Mouse (Mus musculus): Measurements from ENCODE around the gene Fxr1.
"Not testable (repeated sequence)": the region's sequence is repeated elsewhere in the genome, so short reads cannot be mapped to it uniquely, and the experiment has no call there.

The Fxr1 gene

DNA sequence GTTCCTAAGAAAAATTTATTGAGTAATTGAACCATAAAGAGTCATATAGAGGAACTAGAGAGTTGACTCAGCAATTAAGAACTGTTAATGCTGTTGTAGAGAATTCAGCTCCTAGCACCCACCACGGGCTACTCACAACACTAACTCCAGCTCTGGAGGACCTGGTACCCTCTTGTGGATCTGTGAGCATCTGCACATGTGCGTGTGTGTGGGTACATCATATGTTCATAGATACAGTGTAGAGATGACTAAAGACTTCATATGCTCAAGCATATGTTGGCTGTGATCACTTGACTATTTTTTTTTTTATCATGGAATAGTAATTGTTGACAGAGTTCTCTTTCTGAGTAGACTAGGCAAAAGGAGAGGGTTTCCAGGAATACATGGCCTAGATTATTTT lies 42.6 kb downstream of the Fxr1 start:
- no peak for DNase-seq

DNA sequence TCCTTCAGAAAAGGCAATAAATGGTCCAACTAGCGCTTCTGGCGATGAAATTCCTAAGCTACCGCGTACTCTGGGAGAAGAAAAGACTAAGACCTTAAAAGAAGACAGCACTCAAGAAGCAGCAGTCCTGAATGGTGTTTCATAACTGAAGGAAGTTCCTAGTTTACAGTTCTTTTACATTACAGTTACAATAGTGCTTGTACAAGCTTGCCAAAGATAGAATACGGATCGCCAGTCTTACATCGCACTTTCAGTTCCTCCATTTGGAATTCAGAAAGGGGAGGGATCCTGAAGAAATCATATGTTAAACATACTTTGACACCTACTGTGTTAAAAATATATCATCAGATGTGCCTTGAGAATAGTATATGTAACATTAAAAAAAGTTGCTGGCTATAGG lies 49.2 kb downstream of the Fxr1 start:
- DNase-seq: not testable (repeated sequence)

DNA sequence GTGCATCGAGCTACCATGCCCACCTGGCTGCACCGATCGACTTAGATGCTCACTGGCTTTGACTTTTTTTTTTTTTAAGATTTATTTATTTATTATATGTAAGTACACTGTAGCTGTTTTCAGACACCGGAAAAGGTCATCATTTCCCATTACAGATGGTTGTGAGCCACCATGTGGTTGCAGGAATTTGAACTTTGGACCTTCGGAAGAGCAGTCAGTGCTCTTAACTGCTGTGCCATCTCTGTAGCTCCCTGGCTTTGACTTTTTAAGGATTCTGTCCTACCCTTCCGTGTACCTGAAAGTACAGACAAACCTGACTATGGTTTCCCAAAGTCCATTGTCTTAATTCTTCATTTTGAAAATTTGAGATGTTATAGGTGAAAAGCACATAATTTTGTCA lies 53.0 kb downstream of the Fxr1 start:
- DNase-seq: no peak

DNA sequence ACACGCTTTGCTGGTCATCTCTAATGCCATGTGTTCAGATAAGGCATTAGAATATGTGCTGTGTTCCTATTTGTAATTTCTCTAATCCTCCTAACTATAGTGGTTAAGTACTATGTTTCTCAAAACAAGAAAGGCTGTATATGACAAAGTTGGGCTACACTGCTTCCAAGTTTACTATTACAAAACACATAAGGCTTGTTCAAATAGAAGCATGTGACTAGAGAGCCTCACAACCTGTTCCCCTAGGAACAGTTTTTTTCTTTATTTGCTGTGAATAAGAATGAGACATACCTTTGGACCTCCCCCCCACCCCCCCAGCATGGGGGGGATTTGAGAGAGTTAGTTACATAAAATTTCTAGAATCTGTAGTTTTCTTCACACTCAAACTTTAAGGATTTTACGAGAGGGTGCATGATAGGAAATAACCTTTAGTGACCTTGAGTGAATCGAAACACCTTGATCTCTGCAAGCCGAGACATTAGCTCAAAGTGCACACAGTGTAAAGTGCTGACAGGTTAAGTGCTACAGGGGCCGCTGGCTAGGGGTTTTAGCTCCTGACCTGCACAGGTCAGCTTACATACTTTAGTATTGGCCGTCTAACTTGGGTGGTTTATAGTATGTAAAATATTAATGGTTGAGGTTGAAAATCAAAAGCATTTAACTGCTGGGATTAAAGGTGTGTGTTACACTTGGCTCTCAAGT lies 56.5 kb downstream of the Fxr1 start:
- DNase-seq: no peak

DNA sequence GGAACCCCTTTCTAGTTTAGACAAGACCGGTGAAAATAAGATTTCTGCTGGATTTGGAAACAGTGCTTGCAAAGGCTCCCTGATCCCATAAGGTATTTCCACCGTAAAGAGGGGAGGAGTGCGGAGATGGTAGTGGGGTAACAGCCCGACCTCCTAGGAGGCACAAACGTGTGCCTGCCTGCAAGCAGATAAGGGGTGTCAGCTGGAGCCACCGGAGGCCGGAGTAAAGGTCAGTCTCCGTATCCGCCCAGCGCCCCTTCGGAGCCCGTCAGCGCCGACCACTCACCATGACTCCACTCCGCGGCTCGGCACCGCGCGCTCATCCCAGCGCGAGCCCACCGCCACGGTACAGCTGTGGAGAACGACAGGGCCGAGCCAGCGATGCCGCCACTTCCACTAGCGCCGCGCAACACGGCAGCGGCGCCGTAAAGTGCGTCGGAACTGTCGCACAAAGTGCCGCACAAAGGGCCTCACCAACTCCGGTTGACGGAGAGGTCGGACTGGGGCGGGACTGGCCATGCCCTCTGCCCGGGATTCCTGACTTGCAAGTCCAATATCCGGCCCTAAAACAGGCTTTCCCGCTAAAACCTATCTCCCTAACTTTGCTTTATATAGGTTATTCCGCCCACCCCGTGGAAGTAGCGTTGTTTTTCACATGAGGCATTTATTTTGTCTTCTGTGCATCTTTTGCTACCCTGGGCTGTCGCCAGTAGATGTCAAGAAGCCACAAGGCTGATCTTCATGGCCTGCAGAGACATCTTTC lies 61.3 kb downstream of the Fxr1 start, which contains the start of gene Dnajc19:
Dnajc19 (minus strand) TSS at position 422 of the 763 bp plus-strand sequence.
- DNase-seq: peak; percentile 91 to 92

DNA sequence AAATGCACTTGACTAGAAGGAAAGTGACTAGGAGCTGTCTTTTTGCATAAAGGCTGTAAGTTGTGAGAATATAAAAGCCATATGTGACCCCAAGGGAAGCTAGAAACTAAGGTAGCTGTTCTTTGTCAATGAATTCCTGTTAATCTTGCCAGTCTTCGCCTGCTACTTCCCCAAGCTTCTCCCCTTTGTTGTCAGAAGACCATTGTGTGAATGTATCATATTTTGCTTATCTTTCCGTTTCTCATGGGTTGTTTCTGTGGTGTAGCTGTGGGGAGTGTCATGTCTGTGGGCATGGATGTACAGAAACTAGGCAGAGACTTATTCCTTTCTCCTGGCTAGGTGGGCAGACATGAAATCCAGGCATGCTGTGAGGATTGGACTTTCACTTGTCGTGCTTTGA lies 62.2 kb downstream of the Fxr1 start:
- no peak for DNase-seq

DNA sequence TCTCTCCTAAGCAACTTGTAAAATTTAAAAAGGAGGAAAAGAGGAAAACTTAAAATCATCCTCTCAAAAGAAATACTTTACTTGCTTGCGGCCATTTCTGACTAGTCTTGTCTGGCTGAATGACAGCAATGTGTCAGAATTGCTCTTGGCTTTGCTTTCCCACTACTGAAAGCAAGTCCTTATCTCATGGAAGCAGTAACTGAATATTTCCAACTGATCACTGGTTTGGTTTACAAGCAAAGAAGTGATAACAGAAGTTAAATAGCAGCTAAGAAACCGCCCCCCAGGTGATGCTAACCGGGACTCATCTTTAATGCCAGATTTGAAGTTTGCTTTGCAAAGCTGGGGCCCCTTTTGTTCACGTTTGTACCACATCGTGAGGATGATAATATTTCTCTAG lies 63.9 kb downstream of the Fxr1 start:
- no peak for DNase-seq

DNA sequence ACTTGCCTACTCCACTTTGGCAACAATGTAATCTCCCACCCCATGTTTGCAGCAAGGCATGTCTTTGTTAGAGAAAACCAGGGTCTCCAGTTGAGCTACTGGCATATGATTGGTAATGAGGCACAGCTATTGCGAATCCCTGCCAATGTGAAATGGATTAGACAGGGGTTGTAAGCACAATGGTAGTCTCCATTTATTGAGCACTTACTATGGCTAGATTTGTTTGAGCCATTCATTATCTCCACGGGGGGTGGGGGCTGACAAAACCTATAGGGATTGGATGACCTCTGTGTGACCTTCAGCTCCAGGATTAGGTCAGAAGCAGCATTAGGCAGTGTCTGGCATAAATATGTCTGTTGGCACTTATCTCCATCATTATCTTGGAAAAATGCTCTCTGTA lies 83.1 kb downstream of the Fxr1 start:
- DNase-seq: no peak

DNA sequence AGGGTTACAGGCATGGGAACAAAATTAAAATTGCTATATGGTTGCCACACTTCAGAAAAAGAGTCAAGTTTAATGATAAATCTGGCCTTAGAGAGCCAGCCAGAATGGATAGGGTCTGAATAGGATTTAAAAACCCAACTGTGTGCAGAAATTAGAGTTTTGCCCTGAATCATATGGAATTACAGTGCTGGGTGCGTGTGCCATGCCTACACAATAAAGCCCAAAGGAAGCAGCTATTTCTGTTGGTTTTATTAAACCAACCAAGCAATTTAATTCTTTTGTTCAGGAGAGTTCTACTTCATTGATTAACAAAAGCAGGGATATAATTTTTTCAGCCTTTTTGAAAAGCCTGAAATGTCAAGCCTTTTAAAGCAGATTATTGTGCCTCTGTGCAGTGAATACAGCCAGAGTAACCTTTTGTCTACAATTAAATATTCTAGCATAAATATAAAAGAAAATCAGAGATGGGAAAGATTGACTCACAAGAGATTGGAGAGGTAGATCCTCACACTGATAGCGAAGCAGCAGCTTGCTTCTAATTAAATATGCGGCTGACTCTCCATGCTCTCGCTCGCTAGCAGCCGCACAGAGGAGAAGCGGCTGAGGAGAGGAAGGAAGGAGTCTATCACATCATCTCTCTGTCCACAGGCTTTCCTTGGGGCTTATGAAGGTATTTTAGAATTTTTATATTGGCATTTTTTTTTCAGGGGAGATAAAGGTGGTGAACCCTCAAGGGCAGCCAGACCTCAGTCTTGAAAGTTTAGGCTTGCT lies 84.3 kb downstream of the Fxr1 start:
- no peak for DNase-seq

DNA sequence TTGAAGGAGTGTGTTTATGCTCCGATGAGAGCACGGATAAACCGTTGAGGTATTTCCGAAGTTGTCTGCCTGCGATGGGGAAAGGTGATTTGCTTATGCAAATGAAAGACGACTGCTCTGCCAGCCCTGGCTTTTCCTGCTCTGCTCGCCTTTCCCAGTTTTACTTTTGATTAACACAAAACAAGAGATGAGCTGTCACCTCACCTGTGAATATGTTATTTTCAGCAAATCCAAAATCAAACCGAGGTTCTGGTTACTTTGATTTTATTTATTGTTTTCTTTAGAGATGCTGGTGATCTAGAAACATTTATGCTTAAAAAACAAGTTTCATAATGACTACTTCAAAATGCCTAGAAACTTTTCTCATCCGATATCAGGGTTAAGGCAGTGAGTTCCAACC lies 86.7 kb downstream of the Fxr1 start:
- no peak for DNase-seq

DNA sequence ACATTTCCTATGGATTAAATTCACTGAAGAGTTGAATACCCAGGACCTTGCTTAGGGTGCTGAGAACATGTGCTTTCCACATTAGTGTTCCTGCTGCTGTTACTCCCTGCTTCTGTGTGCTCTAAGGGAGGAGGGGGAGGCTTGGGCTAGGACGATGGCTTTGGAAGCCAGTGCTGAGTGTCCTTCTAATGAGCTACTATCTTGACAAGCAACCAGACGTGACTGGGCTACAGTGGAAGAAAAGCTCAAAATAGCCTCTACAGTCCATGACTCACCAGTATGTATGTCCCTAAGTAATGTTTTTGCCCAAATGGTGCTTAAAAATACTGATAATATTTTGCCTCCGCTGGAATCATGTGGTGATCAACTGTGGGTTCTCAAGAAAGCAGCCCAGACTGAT lies 87.9 kb downstream of the Fxr1 start:
- no peak for DNase-seq

DNA sequence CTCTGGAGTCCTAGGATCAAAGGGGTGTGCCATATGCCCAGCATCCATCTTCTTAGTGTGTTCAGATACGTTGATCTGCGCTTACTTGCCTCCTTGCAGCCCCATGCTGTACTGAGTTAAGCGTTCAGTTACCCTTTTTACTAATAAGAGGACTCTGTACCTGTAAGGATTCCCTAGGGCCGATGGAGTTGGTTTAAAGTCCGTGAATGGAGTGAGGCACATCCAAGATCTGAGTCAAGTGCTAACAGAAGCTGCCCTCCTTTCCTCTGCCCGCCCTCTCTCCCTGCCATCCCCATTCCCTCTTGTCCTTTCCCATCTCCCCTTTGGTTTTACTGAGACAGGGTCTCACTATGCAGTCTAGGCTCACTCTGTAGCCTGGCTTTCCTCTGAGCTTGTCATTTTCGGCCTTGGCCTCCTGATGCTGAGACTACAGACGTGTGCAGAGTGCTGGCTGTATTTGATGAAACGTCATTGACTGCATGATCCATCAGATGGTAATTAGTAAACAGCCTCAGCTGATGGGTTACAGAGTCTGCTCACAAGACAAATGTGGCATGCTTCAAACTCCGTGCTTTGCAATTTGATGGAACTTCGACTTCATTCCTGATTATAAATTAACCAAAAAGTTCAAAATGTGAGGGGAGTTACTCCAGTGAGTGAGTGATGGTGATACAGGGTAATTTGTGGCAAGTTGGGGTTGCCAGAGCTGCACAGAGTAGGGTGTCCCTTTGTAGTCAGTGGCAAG lies 92.4 kb downstream of the Fxr1 start:
- no peak for DNase-seq

DNA sequence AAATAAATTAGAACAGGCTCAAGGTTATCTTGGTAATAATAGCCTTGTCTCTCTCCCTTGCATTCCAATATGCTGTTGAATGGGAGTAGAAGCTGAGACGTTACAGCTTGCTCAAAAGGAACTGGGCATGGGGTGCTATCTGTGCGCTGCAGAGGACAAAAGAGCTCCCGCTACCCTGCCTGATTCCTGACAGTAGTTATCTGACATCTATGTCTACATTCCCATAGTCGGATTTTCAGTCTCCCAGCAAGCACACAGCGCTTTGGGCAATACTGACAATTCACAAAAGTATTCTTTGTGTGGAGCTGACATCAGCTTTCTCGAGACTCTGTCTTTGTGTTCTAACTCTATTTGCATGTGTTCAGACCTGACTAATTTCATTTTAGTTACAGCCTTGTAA lies 96.1 kb downstream of the Fxr1 start:
- DNase-seq: no peak

DNA sequence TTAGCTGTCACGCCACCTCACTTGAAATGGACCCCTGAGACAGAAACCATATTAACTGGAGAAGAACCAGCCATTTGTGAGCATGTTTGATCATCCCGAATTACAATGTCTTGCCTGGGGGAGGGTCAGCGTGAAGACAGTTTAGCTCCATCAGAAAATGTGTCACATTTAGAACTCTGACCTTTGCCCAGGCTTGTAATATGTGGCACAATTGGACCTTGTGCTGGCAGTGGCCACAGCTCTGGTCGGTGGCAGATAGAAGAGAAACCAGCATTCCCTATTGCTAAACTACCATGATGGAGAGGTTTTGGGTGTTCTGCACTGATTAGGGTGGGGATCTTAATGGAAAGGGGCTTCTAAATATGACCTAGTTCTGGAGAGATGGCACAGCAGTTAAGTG lies 100.1 kb downstream of the Fxr1 start:
- no peak for DNase-seq
